Mouse (Mus musculus) limb, embryonic 12.5 days (tissue): Measurements from ENCODE around the gene Lgi4. TPM values are rescaled to one million over a fixed set of nuclear protein-coding genes. Genes with fewer than 3 reads are reported as not detected.
A peak's percentile ranks its signal among the peaks of the same experiment; 100 is the strongest.

Experiments used
- ATAC-seq: fragments of 200-750 bp; cut with Nextera tagmentation; 2 replicates; pipeline ENCODE4 v1.8.0; 2017; ENCODE audit warnings: low read depth, moderate TSS enrichment; ENCODE audit not compliant: insufficient number of reproducible peaks, insufficient read depth, low FRiP score, low TSS enrichment
- H3K27ac ChIP-seq: fragments of 300-500 bp; sonication (generic); 2 replicates; pipeline ENCODE4 v1.5.1; 2016; ENCODE audit warnings: mild to moderate bottlenecking, moderate library complexity
- H3K27me3 ChIP-seq: fragments of 300-500 bp; sonication (generic); 2 replicates; pipeline ENCODE4 v1.6.1; 2016; ENCODE audit warnings: mild to moderate bottlenecking, moderate library complexity
- H3K36me3 ChIP-seq: fragments of 300-500 bp; sonication (generic); 2 replicates; pipeline ENCODE4 v1.6.1; 2016; ENCODE audit warnings: mild to moderate bottlenecking, moderate library complexity
- H3K4me1 ChIP-seq: fragments of 300-500 bp; sonication (generic); replicated peaks from 2 replicates; pipeline ENCODE4 v1.6.1; 2016
- H3K4me2 ChIP-seq: fragments of 300-500 bp; sonication (generic); 2 replicates; pipeline ENCODE4 v1.6.1; 2016; ENCODE audit warnings: mild to moderate bottlenecking, moderate library complexity
- H3K4me3 ChIP-seq: fragments of 300-500 bp; sonication (generic); replicated peaks from 2 replicates; pipeline ENCODE4 v1.5.1; 2016; ENCODE audit warnings: mild to moderate bottlenecking
- H3K9ac ChIP-seq: fragments of 300-500 bp; sonication (generic); replicated peaks from 2 replicates; pipeline ENCODE4 v1.6.1; 2016; ENCODE audit warnings: mild to moderate bottlenecking, moderate library complexity
- H3K9me3 ChIP-seq: fragments of 300-500 bp; sonication (generic); 2 replicates; pipeline ENCODE4 v1.6.1; 2016; ENCODE audit warnings: mild to moderate bottlenecking, moderate library complexity
- WGBS: fragments of 180-500 bp; shearing (Covaris S2); methylation state at CpG from one replicate; pipeline ENCODE4 v1.1.7; 2016; 5-methylcytosine and 5-hydroxymethylcytosine counted together
- polyA plus RNA-seq: library from polyadenylated mRNA; unstranded; fragments of >200 nt; fragmentation: Nextera tagmentation; extraction: Ambion mirVana; gene quantifications from 2 replicates; pipeline ENCODE4 v1.2.1, GENCODE M21; 2016

The Lgi4 gene
- polyA plus RNA-seq, 1 experiment from 2014 or later, result 0.61 TPM

DNA sequence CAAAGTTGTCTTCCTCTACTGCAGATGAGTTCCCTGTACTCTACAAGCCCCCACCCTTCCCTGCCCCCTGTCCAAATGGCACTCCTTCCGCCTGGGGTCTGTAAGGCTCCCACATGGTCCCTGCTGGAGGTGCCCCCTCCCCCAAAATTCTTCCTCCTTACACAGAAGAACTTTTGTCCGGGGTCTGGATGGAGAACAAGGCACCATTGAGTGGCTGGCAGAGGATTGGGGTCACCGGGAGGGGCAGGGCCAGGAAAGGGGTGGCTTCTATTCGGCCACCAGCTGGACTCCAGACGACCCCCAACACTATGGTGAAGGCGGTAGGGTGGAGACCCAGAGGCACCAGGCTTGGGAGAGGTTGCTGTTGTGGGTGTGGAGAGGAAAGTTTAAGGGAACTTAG is 18.3 kb downstream of the Lgi4 start:
- peak; percentile 52; the same call in 1 of the 2 replicates for ATAC-seq
- Histone ChIP-seq H3K9ac (no peak overlapping the region), H3K36me3 (no peaks in the 10 kb centered on the region), H3K4me1 (peaks cover 18% of the 10 kb centered on the region), H3K4me3 (no peak overlapping the region), H3K4me2 (no peak overlapping the region), H3K27me3 (no peaks in the 10 kb centered on the region), H3K27ac (peak overlapping the region; percentile 62), H3K9me3 (peaks cover 2% of the 10 kb centered on the region; the same call in 1 of the 2 replicates)
- WGBS, result 51% methylated on average over 6 of the region's 6 CpGs

- H3K9me3 ChIP-seq, result peaks cover 2% of the 10 kb centered on the region; the same call in 1 of the 2 replicates
- peak; percentile 34; the same call in 1 of the 2 replicates for ATAC-seq
- H3K9ac ChIP-seq, result no peak overlapping the region
- no peak overlapping the region for H3K4me2 ChIP-seq
- no peak overlapping the region for H3K4me3 ChIP-seq
- peak overlapping the region; percentile 62 for H3K27ac ChIP-seq
- no peaks in the 10 kb centered on the region for H3K27me3 ChIP-seq
- WGBS, result 53% methylated on average over 5 of the region's 5 CpGs
- H3K36me3 ChIP-seq, result no peaks in the 10 kb centered on the region
- peaks cover 20% of the 10 kb centered on the region for H3K4me1 ChIP-seq
Measured at GRCm38 (mm10) chr7:31077885-31078445, 18.8 kb downstream of the Lgi4 start.

DNA sequence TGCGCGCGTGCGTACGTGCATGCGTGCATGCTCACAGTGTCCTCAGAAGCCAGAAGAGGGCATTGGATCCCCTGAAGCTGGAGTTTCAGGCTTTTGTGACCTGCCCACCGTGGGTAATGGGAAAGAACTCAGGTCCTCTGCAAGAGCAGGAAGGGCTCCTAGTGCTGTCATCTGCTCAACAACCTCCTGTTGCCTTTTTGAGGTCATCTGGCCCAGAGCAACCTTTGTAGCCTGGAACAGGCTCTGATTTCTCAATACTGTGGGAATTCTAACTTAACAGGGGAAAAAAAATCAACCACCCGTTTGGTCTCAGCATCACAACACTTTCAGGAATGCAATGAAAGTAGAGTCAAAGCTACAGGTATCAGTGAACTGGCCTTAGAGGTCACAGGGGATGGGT is 20.5 kb downstream of the Lgi4 start:
- WGBS, result 83% methylated on average over 8 of the region's 8 CpGs
- no peak for ATAC-seq
- no peaks in the 10 kb centered on the region for H3K36me3 ChIP-seq
- peaks cover 2% of the 10 kb centered on the region; the same call in 1 of the 2 replicates for H3K9me3 ChIP-seq
- no peak overlapping the region for H3K27ac ChIP-seq
- H3K4me3 ChIP-seq, result no peak overlapping the region
- H3K4me2 ChIP-seq, result no peak overlapping the region
- peaks cover 26% of the 10 kb centered on the region for H3K4me1 ChIP-seq
- H3K9ac ChIP-seq, result no peak overlapping the region
- no peaks in the 10 kb centered on the region for H3K27me3 ChIP-seq

DNA sequence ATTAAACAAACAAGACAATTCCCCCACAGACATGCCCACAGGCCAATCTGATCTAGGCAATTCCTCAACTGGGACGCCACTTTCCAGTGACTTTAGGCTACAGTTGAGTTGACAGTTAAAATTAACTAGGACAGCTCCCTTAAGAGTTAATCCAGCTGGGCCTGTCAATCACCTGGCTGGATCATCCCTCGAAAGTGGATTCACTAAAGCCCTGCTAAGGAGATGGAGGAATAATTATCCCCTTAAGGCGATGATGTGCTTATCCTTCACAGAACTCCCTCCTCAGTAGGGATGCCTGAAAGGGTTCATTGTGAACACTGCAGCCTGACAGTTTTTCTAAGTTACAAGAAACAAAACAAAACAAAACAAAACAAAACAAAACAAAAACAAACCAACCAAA is 21.5 kb downstream of the Lgi4 start:
- Histone ChIP-seq H3K9ac (no peak overlapping the region), H3K27me3 (no peaks in the 10 kb centered on the region), H3K9me3 (peaks cover 2% of the 10 kb centered on the region; the same call in 1 of the 2 replicates), H3K4me1 (peaks cover 31% of the 10 kb centered on the region), H3K4me3 (no peak overlapping the region), H3K27ac (no peak overlapping the region), H3K36me3 (no peaks in the 10 kb centered on the region), H3K4me2 (no peak overlapping the region)
- no peak for ATAC-seq
- WGBS, result 67% methylated on average over 3 of the region's 3 CpGs

GRCm38 (mm10) chr7:31081106-31081505 is 22.0 kb downstream of the Lgi4 start:
- Histone ChIP-seq H3K4me3 (no peak overlapping the region), H3K4me2 (no peak overlapping the region), H3K9ac (no peak overlapping the region), H3K4me1 (peaks cover 31% of the 10 kb centered on the region), H3K27me3 (no peaks in the 10 kb centered on the region), H3K9me3 (peaks cover 2% of the 10 kb centered on the region; the same call in 1 of the 2 replicates), H3K36me3 (no peaks in the 10 kb centered on the region), H3K27ac (no peak overlapping the region)
- no peak for ATAC-seq
- 57% methylated on average over 1 of the region's 1 CpGs for WGBS

DNA sequence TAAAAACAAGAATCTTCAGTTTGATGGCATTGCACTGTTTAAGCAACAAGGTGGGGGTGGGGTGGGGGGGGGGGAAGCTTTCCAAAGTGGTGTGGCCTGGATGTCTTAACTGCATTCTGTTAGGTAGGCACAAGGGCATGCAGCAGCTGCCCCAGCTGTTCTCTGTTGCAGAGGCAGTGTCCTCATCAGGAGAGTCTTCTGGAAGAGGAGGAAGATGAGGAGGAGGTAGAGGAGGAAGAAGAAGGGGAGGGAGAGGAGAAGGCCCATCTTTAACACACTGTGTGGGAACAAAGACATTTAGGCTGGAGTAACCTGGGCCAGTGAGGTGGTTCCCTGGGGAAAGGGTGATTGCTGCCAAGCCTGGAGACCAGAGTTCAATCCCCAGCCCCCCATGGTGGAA is 23.0 kb downstream of the Lgi4 start:
- H3K27ac ChIP-seq, result no peak overlapping the region
- H3K4me3 ChIP-seq, result no peak overlapping the region
- H3K9me3 ChIP-seq, result peaks cover 2% of the 10 kb centered on the region; the same call in 1 of the 2 replicates
- H3K9ac ChIP-seq, result no peak overlapping the region
- H3K4me1 ChIP-seq, result peaks cover 22% of the 10 kb centered on the region
- no peak overlapping the region for H3K4me2 ChIP-seq
- H3K27me3 ChIP-seq, result no peaks in the 10 kb centered on the region
- no peaks in the 10 kb centered on the region for H3K36me3 ChIP-seq
- ATAC-seq, result no peak

DNA sequence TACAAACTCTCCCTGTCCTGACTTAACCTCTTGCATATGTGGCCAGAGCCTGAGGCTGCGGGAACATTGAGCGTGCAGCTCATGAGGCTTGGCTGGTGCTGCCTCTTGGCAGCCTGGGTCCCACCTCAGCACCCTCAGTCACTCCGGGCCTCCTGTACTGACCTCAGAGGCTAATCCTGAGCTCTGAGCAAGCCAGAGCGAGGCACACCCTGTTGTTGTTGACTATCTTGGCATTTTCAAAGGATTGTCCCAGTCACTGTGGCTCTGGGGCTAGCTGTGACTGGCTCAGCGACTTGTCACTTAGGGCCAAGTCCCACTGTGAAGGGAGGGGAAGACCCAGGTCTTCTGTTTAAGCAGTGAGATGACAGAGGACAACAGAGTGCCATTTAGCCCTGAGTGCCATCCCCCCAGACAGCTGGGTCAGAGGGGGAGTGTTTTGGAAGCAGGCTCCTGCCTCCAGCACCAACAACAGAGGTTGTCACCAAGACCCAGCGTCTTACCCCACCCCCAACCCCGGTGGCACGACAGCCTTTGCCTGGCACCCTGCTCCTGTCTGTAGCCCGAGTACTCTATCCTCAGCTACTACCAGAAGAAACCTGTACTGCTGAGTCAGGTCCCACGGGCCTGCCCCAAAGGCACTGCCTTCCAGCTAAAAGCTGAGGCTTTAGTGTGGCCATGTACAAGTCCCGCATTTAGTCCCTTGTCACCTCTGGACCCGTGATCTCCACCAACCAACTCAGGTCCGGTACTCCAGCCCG is 23.9 kb downstream of the Lgi4 start:
- Histone ChIP-seq H3K9ac (no peak overlapping the region), H3K4me2 (no peak overlapping the region), H3K36me3 (no peaks in the 10 kb centered on the region), H3K4me3 (no peak overlapping the region), H3K27ac (0 out of 2 replicates have a peak overlapping the region, but pooled peaks have one; percentile 41), H3K9me3 (peaks cover 2% of the 10 kb centered on the region; the same call in 1 of the 2 replicates), H3K27me3 (no peaks in the 10 kb centered on the region), H3K4me1 (peaks cover 14% of the 10 kb centered on the region; the same call in 1 of the 2 replicates)
- ATAC-seq, result no peak
- WGBS, result 58% methylated on average over 14 of the region's 14 CpGs

GRCm38 (mm10) chr7:31084140-31084539 is 25.0 kb downstream of the Lgi4 start:
- peaks cover 2% of the 10 kb centered on the region; the same call in 1 of the 2 replicates for H3K9me3 ChIP-seq
- 55% methylated on average over 9 of the region's 9 CpGs for WGBS
- no peak for ATAC-seq
- peaks cover 14% of the 10 kb centered on the region; the same call in 1 of the 2 replicates for H3K4me1 ChIP-seq
- no peaks in the 10 kb centered on the region for H3K36me3 ChIP-seq
- H3K27me3 ChIP-seq, result no peaks in the 10 kb centered on the region; the same call in 1 of the 2 replicates
- no peak overlapping the region for H3K9ac ChIP-seq
- H3K4me2 ChIP-seq, result no peak overlapping the region
- H3K4me3 ChIP-seq, result no peak overlapping the region
- peak overlapping the region; percentile 62; the same call in 1 of the 2 replicates for H3K27ac ChIP-seq

DNA sequence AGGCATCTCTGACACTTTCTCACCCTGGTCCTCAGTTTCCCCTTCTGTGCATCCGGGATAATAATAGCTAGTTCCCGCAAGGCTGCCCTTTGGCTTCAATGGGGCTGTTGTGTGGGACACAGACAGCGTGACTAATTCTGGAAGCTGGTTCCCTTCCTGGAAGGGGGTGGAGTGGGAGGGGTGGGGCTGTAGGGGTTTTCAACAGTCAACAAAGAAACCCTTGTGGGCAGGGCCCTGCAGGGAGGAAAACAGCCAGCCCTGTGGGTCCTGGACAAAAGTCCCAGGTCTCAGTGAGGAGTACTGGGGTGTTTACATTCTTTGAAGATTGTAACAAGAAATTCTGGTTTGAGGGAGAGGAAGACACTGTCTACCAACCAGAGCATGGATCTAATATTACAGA is 26.0 kb downstream of the Lgi4 start:
- Histone ChIP-seq H3K27me3 (no peaks in the 10 kb centered on the region; the same call in 1 of the 2 replicates), H3K36me3 (no peaks in the 10 kb centered on the region), H3K4me1 (peaks cover 14% of the 10 kb centered on the region; the same call in 1 of the 2 replicates), H3K27ac (peak overlapping the region; percentile 69), H3K4me3 (no peak overlapping the region), H3K4me2 (no peak overlapping the region), H3K9me3 (peaks cover 2% of the 10 kb centered on the region; the same call in 1 of the 2 replicates), H3K9ac (no peak overlapping the region)
- ATAC-seq, result no peak
- 64% methylated on average over 3 of the region's 3 CpGs for WGBS

- Histone ChIP-seq H3K4me1 (peaks cover 14% of the 10 kb centered on the region; the same call in 1 of the 2 replicates), H3K27me3 (no peaks in the 10 kb centered on the region; the same call in 1 of the 2 replicates), H3K9me3 (no peaks in the 10 kb centered on the region), H3K4me2 (no peak overlapping the region), H3K36me3 (no peaks in the 10 kb centered on the region), H3K27ac (no peak overlapping the region), H3K4me3 (no peak overlapping the region), H3K9ac (no peak overlapping the region)
- ATAC-seq, result no peak
- 88% methylated on average over 9 of the region's 9 CpGs for WGBS
Measured at GRCm38 (mm10) chr7:31086175-31086755, 27.1 kb downstream of the Lgi4 start.

- no peak overlapping the region for H3K27ac ChIP-seq
Measured at GRCm38 (mm10) chr7:31087262-31087661, 28.1 kb downstream of the Lgi4 start.

More at GRCm38 (mm10) chr7:31087262-31087661, 28.1 kb downstream of the Lgi4 start:
- Histone ChIP-seq H3K27me3 (no peaks in the 10 kb centered on the region; the same call in 1 of the 2 replicates), H3K4me2 (no peak overlapping the region), H3K9ac (no peak overlapping the region), H3K9me3 (no peaks in the 10 kb centered on the region), H3K4me3 (no peak overlapping the region), H3K36me3 (no peaks in the 10 kb centered on the region), H3K4me1 (peaks cover 14% of the 10 kb centered on the region; the same call in 1 of the 2 replicates)
- no peak for ATAC-seq
- 51% methylated on average over 2 of the region's 2 CpGs for WGBS
